Mouse (Mus musculus) embryonic facial prominence, embryonic 12.5 days (tissue): ENCODE measurements around the gene Sf3b5. TPM values are rescaled to one million over a fixed set of nuclear protein-coding genes. Genes with fewer than 3 reads are reported as not detected.
A peak's percentile ranks its signal among the peaks of the same experiment; 100 is the strongest.
"Not testable (repeated sequence)": the region's sequence is repeated elsewhere in the genome, so short reads cannot be mapped to it uniquely, and the experiment has no call there.

Source experiments
- ATAC-seq: fragments of 200-750 bp; cut with Nextera tagmentation; 2 replicates; pipeline ENCODE4 v1.8.0; 2017; ENCODE audit not compliant: insufficient number of reproducible peaks, insufficient read depth, low FRiP score, low TSS enrichment
- H3K27ac ChIP-seq: fragments of 300-500 bp; sonication (generic); 2 replicates; pipeline ENCODE4 v1.5.1; 2016; ENCODE audit warnings: mild to moderate bottlenecking
- H3K27me3 ChIP-seq: fragments of 300-500 bp; sonication (generic); 2 replicates; pipeline ENCODE4 v1.6.1; 2016; ENCODE audit warnings: mild to moderate bottlenecking, moderate library complexity
- H3K36me3 ChIP-seq: fragments of 300-500 bp; sonication (generic); 2 replicates; pipeline ENCODE4 v1.6.1; 2016; ENCODE audit warnings: mild to moderate bottlenecking
- H3K4me1 ChIP-seq: fragments of 300-500 bp; sonication (generic); 2 replicates; pipeline ENCODE4 v1.6.1; 2016
- H3K4me2 ChIP-seq: fragments of 300-500 bp; sonication (generic); replicated peaks from 2 replicates; pipeline ENCODE4 v1.6.1; 2016; ENCODE audit warnings: mild to moderate bottlenecking, moderate library complexity
- H3K4me3 ChIP-seq: fragments of 300-500 bp; sonication (generic); 2 replicates; pipeline ENCODE4 v1.5.1; 2016; ENCODE audit warnings: mild to moderate bottlenecking
- H3K9ac ChIP-seq: fragments of 300-500 bp; sonication (generic); 2 replicates; pipeline ENCODE4 v1.6.1; 2016; ENCODE audit warnings: mild to moderate bottlenecking, moderate library complexity
- H3K9me3 ChIP-seq: fragments of 300-500 bp; sonication (generic); 2 replicates; pipeline ENCODE4 v1.6.1; 2016; ENCODE audit warnings: mild to moderate bottlenecking, moderate library complexity
- WGBS: fragments of 180-500 bp; shearing (Covaris S2); methylation state at CpG from one replicate; pipeline ENCODE4 v1.1.7; 2016; 5-methylcytosine and 5-hydroxymethylcytosine counted together
- polyA plus RNA-seq: library from polyadenylated mRNA; unstranded; fragments of >200 nt; fragmentation: Nextera tagmentation; extraction: Ambion mirVana; gene quantifications from 2 replicates; pipeline ENCODE4 v1.2.1, GENCODE M21; 2016

Gene Sf3b5
- polyA plus RNA-seq, 1 experiment from 2014 or later, result 38.0 TPM

GRCm38 (mm10) chr10:13008737-13009121 lies 3.6 kb downstream of the Sf3b5 start:
- peak overlapping the region; percentile 93 for H3K4me3 ChIP-seq
- no peaks in the 10 kb centered on the region for H3K27me3 ChIP-seq
- peaks cover 14% of the 10 kb centered on the region for H3K4me1 ChIP-seq
- no peaks in the 10 kb centered on the region for H3K9me3 ChIP-seq
- ATAC-seq, result peak; percentile 16; the same call in 1 of the 2 replicates
- peak overlapping the region; percentile 81 for H3K4me2 ChIP-seq
- under 1% methylated on average over 29 of the region's 29 CpGs for WGBS
- peak overlapping the region; percentile 79 for H3K9ac ChIP-seq
- H3K36me3 ChIP-seq, result 0 out of 2 replicates have a peak, but pooled peaks cover 3% of the 10 kb centered on the region
- H3K27ac ChIP-seq, result peak overlapping the region; percentile 67; the same call in 1 of the 2 replicates

GRCm38 (mm10) chr10:13014026-13014425 lies 8.9 kb downstream of the Sf3b5 start:
- 0 out of 2 replicates have a peak, but pooled peaks cover 3% of the 10 kb centered on the region for H3K36me3 ChIP-seq
- H3K27ac ChIP-seq, result no peak overlapping the region
- ATAC-seq, result no peak
- no peaks in the 10 kb centered on the region for H3K9me3 ChIP-seq
- no peak overlapping the region for H3K9ac ChIP-seq
- H3K4me3 ChIP-seq, result no peak overlapping the region
- no peaks in the 10 kb centered on the region for H3K27me3 ChIP-seq
- H3K4me2 ChIP-seq, result no peak overlapping the region
- peaks cover 14% of the 10 kb centered on the region for H3K4me1 ChIP-seq
- 70% methylated on average over 7 of the region's 7 CpGs for WGBS

GRCm38 (mm10) chr10:13016573-13016972 lies 11.4 kb downstream of the Sf3b5 start:
- H3K36me3 ChIP-seq, result no peaks in the 10 kb centered on the region
- no peaks in the 10 kb centered on the region for H3K27me3 ChIP-seq
- no peak overlapping the region for H3K4me2 ChIP-seq
- no peak overlapping the region for H3K4me3 ChIP-seq
- H3K4me1 ChIP-seq, result no peaks in the 10 kb centered on the region
- H3K27ac ChIP-seq, result no peak overlapping the region
- H3K9ac ChIP-seq, result no peak overlapping the region
- 0 out of 2 replicates have a peak, but pooled peaks have one; percentile 62 for ATAC-seq
- 25% methylated on average over 4 of the region's 4 CpGs for WGBS
- H3K9me3 ChIP-seq, result no peaks in the 10 kb centered on the region

- H3K9me3 ChIP-seq, result no peaks in the 10 kb centered on the region
- H3K27ac ChIP-seq, result no peak overlapping the region
- no peaks in the 10 kb centered on the region for H3K27me3 ChIP-seq
- H3K9ac ChIP-seq, result no peak overlapping the region
- ATAC-seq, result no peak
- 65% methylated on average over 7 of the region's 7 CpGs for WGBS
- H3K36me3 ChIP-seq, result no peaks in the 10 kb centered on the region
- H3K4me2 ChIP-seq, result no peak overlapping the region
- no peak overlapping the region for H3K4me3 ChIP-seq
- no peaks in the 10 kb centered on the region for H3K4me1 ChIP-seq
These were observed 13.4 kb downstream of the Sf3b5 start for GRCm38 (mm10) chr10:13018510-13018909.

- no peaks in the 10 kb centered on the region for H3K27me3 ChIP-seq
- no peaks in the 10 kb centered on the region for H3K4me1 ChIP-seq
- H3K36me3 ChIP-seq, result no peaks in the 10 kb centered on the region
- 79% methylated on average over 5 of the region's 5 CpGs for WGBS
- no peak overlapping the region for H3K4me2 ChIP-seq
- no peaks in the 10 kb centered on the region for H3K9me3 ChIP-seq
- no peak overlapping the region for H3K27ac ChIP-seq
- ATAC-seq, result no peak
- H3K9ac ChIP-seq, result no peak overlapping the region
- no peak overlapping the region for H3K4me3 ChIP-seq
These were observed 13.9 kb downstream of the Sf3b5 start for GRCm38 (mm10) chr10:13019026-13019425.

DNA sequence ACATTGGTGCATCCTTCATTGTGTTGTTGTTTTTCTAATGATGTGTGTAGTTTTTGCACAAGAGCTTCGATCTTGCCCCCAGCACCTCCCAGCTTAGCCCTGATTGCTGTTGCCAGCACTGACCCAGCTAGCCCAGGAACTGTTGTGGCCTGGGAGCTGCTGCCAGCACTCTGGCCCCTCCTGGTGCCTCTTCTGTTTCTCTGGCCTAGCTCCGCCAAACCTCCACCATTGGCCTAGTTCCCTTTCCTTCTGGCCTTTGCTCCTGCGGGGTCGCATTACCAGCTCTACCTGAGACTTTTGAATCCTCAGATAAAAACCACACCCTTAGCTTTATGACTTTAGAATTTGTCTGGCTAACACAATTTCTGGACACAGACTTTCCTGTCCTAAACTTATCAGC lies 17.0 kb downstream of the Sf3b5 start:
- no peaks in the 10 kb centered on the region for H3K27me3 ChIP-seq
- no peak overlapping the region for H3K27ac ChIP-seq
- H3K4me3 ChIP-seq, result no peak overlapping the region
- no peak overlapping the region for H3K4me2 ChIP-seq
- H3K36me3 ChIP-seq, result no peaks in the 10 kb centered on the region
- no peaks in the 10 kb centered on the region for H3K9me3 ChIP-seq
- WGBS, result 82% methylated on average over 4 of the region's 4 CpGs
- ATAC-seq, result no peak
- H3K9ac ChIP-seq, result no peak overlapping the region
- H3K4me1 ChIP-seq, result no peaks in the 10 kb centered on the region

DNA sequence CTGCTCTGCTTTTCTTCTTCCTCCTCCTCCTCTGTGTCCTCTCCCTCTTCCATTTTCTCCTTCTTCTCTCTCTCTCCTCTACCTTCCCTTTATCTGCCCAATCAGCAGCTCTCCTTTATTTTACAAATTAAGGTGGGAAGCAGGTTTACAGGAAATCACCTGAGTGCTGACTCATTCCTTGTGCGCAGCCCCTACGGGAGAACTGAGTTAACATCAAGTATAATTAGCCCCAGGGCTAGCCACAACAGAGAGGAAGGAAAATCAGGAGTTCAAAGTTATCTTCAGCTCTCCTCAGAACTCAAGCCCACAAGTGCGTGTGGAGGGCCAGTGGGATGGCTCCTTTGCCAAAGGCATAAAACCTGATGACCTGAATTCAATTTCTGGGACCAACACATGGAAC lies 18.8 kb downstream of the Sf3b5 start:
- not testable (repeated sequence) for H3K4me2 ChIP-seq, H3K27me3 ChIP-seq, H3K27ac ChIP-seq, H3K9me3 ChIP-seq, ATAC-seq, H3K9ac ChIP-seq, H3K4me3 ChIP-seq, H3K36me3 ChIP-seq, H3K4me1 ChIP-seq
- WGBS, result 58% methylated on average over 3 of the region's 3 CpGs

DNA sequence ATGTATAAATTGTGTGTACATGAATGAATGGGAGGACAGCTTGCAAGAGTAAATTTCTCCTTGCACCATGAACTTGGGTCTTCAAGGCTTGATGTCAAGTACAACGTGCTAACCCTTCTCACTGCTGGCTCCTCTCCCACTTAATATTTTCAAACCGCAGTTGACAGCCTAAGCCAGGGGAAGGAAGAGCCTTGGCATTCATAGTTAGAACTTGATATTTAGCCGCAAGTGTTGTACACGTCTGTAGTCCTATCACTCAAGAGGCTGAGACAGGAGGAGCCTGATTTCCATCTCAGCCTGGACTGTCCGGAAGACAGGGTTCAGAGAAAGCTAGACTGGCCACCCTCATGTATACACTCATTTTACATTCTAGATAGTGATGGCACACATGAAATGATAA lies 22.6 kb downstream of the Sf3b5 start:
- no peak overlapping the region for H3K27ac ChIP-seq
- no peaks in the 10 kb centered on the region for H3K27me3 ChIP-seq
- H3K36me3 ChIP-seq, result no peaks in the 10 kb centered on the region
- no peak overlapping the region for H3K4me2 ChIP-seq
- 81% methylated on average over 5 of the region's 5 CpGs for WGBS
- no peak overlapping the region for H3K9ac ChIP-seq
- H3K9me3 ChIP-seq, result no peaks in the 10 kb centered on the region
- H3K4me1 ChIP-seq, result no peaks in the 10 kb centered on the region
- H3K4me3 ChIP-seq, result no peak overlapping the region
- ATAC-seq, result no peak

DNA sequence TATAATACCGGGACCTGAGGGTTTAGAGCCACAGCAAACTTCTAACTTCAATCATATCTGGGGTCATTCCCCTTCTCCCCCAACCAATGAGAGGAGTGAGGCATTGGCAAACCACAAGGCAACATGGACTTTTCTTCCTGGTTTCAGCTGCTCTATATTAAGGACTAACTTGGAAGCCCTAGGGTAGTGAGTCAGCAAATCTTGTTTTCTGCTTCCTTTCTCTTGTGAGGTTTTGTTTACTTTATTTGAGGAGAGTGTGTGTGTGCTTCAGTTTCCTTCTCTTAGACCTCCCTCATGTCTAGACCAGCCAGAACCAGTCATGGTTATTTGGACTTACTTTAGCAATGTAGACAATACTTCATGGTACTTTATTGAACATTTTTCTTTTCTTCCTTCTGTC lies 23.1 kb downstream of the Sf3b5 start:
- WGBS, result 93% methylated on average over 1 of the region's 1 CpGs
- ATAC-seq, result no peak
- Histone ChIP-seq H3K4me1 (no peaks in the 10 kb centered on the region), H3K27me3 (no peaks in the 10 kb centered on the region), H3K9me3 (no peaks in the 10 kb centered on the region), H3K4me2 (no peak overlapping the region), H3K27ac (no peak overlapping the region), H3K9ac (no peak overlapping the region), H3K36me3 (no peaks in the 10 kb centered on the region), H3K4me3 (no peak overlapping the region)

DNA sequence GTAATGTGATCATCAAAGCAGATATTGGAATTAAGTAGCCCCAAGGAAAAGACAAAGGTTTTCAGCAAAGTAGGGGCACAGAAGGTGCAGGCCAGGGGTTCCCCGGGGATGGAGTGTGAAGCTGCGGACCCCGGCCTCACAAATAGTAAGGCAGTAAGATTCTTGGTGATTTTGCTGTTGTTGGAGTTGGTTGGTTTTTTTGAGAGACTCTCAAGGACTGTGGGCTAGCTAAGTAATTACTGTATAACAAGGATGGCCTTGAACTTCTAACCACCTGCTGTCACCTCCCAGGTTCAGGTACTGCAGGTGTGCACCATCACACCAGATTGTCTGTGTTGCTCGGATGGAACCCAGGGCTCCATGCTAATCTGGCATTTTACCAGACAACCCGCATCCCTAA lies 24.3 kb downstream of the Sf3b5 start:
- H3K4me3 ChIP-seq, result no peak overlapping the region
- 90% methylated on average over 5 of the region's 5 CpGs for WGBS
- no peak overlapping the region for H3K4me2 ChIP-seq
- H3K27me3 ChIP-seq, result no peaks in the 10 kb centered on the region
- ATAC-seq, result no peak
- no peak overlapping the region for H3K27ac ChIP-seq
- H3K9me3 ChIP-seq, result no peaks in the 10 kb centered on the region
- H3K9ac ChIP-seq, result no peak overlapping the region
- no peaks in the 10 kb centered on the region for H3K4me1 ChIP-seq
- no peaks in the 10 kb centered on the region for H3K36me3 ChIP-seq

DNA sequence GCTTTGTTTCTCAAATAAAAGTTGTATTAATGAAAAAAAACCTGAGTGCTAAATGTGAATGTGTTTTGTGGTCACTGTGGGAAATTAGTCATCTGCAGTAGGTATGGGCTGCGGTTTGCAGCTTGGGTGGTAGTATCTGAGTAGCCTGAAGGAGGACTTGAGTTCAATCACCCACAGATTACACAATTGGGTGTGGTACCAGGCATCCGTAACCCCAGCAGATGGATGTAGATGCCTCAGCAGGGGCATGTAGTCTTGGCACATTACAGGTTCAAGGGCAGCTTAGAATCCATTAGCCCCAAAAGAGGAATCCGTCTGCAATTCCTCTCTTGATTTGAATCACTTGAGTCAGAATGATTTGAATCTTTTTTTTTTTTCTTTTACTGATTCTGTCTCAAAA lies 30.1 kb downstream of the Sf3b5 start:
- no peaks in the 10 kb centered on the region for H3K4me1 ChIP-seq
- H3K27me3 ChIP-seq, result no peaks in the 10 kb centered on the region
- H3K4me3 ChIP-seq, result no peak overlapping the region
- H3K27ac ChIP-seq, result no peak overlapping the region
- no peaks in the 10 kb centered on the region for H3K36me3 ChIP-seq
- no peak overlapping the region for H3K9ac ChIP-seq
- H3K4me2 ChIP-seq, result no peak overlapping the region
- no peaks in the 10 kb centered on the region for H3K9me3 ChIP-seq
- 82% methylated on average over 3 of the region's 3 CpGs for WGBS
- no peak for ATAC-seq

GRCm38 (mm10) chr10:13039637-13040174 lies 34.6 kb downstream of the Sf3b5 start:
- Histone ChIP-seq H3K9me3 (no peaks in the 10 kb centered on the region), H3K9ac (no peak overlapping the region), H3K4me1 (no peaks in the 10 kb centered on the region), H3K27me3 (no peaks in the 10 kb centered on the region), H3K36me3 (no peaks in the 10 kb centered on the region), H3K4me3 (no peak overlapping the region), H3K4me2 (no peak overlapping the region), H3K27ac (no peak overlapping the region)
- ATAC-seq, result no peak
- 80% methylated on average over 5 of the region's 5 CpGs for WGBS

GRCm38 (mm10) chr10:13044659-13045058 lies 39.5 kb downstream of the Sf3b5 start:
- H3K4me3 ChIP-seq, result no peak overlapping the region
- 93% methylated on average over 11 of the region's 11 CpGs for WGBS
- H3K36me3 ChIP-seq, result no peaks in the 10 kb centered on the region
- H3K27ac ChIP-seq, result no peak overlapping the region
- H3K4me2 ChIP-seq, result no peak overlapping the region
- H3K9me3 ChIP-seq, result no peaks in the 10 kb centered on the region
- no peak overlapping the region for H3K9ac ChIP-seq
- H3K4me1 ChIP-seq, result no peaks in the 10 kb centered on the region
- ATAC-seq, result no peak
- H3K27me3 ChIP-seq, result no peaks in the 10 kb centered on the region
